Mouse (Mus musculus) gonadal fat pad, adult 2 months (tissue): Measurements from ENCODE around the gene Hoxa1. TPM values are rescaled to one million over a fixed set of nuclear protein-coding genes. Genes with fewer than 3 reads are reported as not detected.

Experiments
- DNase-seq: peaks from one replicate; pipeline ENCODE4 v3.0.0-alpha.2; 2012; ENCODE audit warnings: low read depth
- polyA plus RNA-seq: library from polyadenylated mRNA; depleted of rRNA; stranded (reverse); fragments of >200 nt; gene quantifications from 2 replicates; pipeline ENCODE4 v1.2.3, GENCODE M21; 2012

Gene Hoxa1
- polyA plus RNA-seq, 1 experiment: 1.7 TPM

GRCm38 (mm10) chr6:52171331-52171730 lies 13.2 kb upstream of the Hoxa1 start:
- no peak for DNase-seq

GRCm38 (mm10) chr6:52170898-52171223 lies 12.7 kb upstream of the Hoxa1 start:
- DNase-seq: no peak

GRCm38 (mm10) chr6:52170166-52170897 lies 12.2 kb upstream of the Hoxa1 start:
- no peak for DNase-seq

GRCm38 (mm10) chr6:52169499-52170165 lies 11.5 kb upstream of the Hoxa1 start:
- no peak for DNase-seq

- DNase-seq: no peak
Observed at GRCm38 (mm10) chr6:52168191-52169055, 10.3 kb upstream of the Hoxa1 start.

GRCm38 (mm10) chr6:52167736-52168161 lies 9.6 kb upstream of the Hoxa1 start:
- DNase-seq: no peak

- DNase-seq: no peak
Observed at GRCm38 (mm10) chr6:52167176-52167575, 9.1 kb upstream of the Hoxa1 start.

- no peak for DNase-seq
Observed at GRCm38 (mm10) chr6:52166431-52167077, 8.4 kb upstream of the Hoxa1 start.

- DNase-seq: peak; percentile 49
Observed at GRCm38 (mm10) chr6:52165441-52166370, 7.6 kb upstream of the Hoxa1 start.

- no peak for DNase-seq
Observed at GRCm38 (mm10) chr6:52164626-52165440, 6.7 kb upstream of the Hoxa1 start, which contains the start of gene Hoxa2. Gene Hoxa2 (minus strand): TSS chr6:52164831.

- DNase-seq: no peak
Observed at GRCm38 (mm10) chr6:52164051-52164625, 6.0 kb upstream of the Hoxa1 start.

GRCm38 (mm10) chr6:52163366-52164031 lies 5.4 kb upstream of the Hoxa1 start:
- DNase-seq: no peak

GRCm38 (mm10) chr6:52162611-52163365 lies 4.7 kb upstream of the Hoxa1 start:
- DNase-seq: no peak

- DNase-seq: no peak
Observed at GRCm38 (mm10) chr6:52162093-52162380, 3.9 kb upstream of the Hoxa1 start.

GRCm38 (mm10) chr6:52161336-52162092 lies 3.4 kb upstream of the Hoxa1 start:
- no peak for DNase-seq

GRCm38 (mm10) chr6:52160511-52161335 lies 2.6 kb upstream of the Hoxa1 start:
- DNase-seq: peak; percentile 44

GRCm38 (mm10) chr6:52159979-52160378 lies 1.9 kb upstream of the Hoxa1 start:
- DNase-seq: no peak
